Comparison of ENCODE assay signal across 23 mouse cellular contexts in genomic region chr13:36081591-36081990, GRCm38 (mm10). TPM values are rescaled to one million over a fixed set of nuclear protein-coding genes. Genes with fewer than 3 reads are reported as not detected.
DNase-seq lines count a peak whose midpoint lies in the region; ATAC-seq and TF ChIP-seq lines count a peak whose summit lies in the region.
"Had no signal": no experiment of that assay in that cellular context is flagged by ENCODE, and none has a peak within 500 bp of the region (broad histone marks: within the 10 kb centered on the region; RNA-seq: fewer than 3 reads in every experiment).

No protein-coding gene starts in this region.

- POLR2A ChIA-PET in Patski (lab: Charles Lee), result no interaction called here

- H3K36me3 ChIP-seq in lung, postnatal 0 days (ENCODE audit: insufficient read depth, low read length), result no peaks in the 10 kb centered on the region
- H3K36me3 ChIP-seq: embryonic facial prominence, embryonic 12.5 days; embryonic facial prominence, embryonic 15.5 days; forebrain, embryonic 10.5 days; hindbrain, embryonic 12.5 days had no signal

- H3K27ac ChIP-seq in lung, postnatal 0 days (ENCODE audit: low read length), result no peak overlapping the region
- H3K27ac ChIP-seq: embryonic facial prominence, embryonic 12.5 days; embryonic facial prominence, embryonic 15.5 days; forebrain, embryonic 10.5 days; forebrain, embryonic 13.5 days; hindbrain, embryonic 12.5 days; hindbrain, embryonic 15.5 days had no signal

- in situ Hi-C loops in Patski (cut with MboI; ENCODE audit: low pct_unique_long_range_greater_than_20kb), result no loop called here

- CTCF ChIA-PET in Patski (lab: Charles Lee), result interaction anchor here (1.0 to 1.1 kb wide), 2 partner anchors 12 to 13 kb away, joined by 3 read pairs; no protein-coding TSS in a partner anchor

- H3K27me3 ChIP-seq in lung, postnatal 0 days (replicated peaks; ENCODE audit: insufficient read depth, low read length), result no peaks in the 10 kb centered on the region
- no peaks in the 10 kb centered on the region for H3K27me3 ChIP-seq in Patski
- H3K27me3 ChIP-seq: embryonic facial prominence, embryonic 12.5 days; embryonic facial prominence, embryonic 15.5 days; forebrain, embryonic 13.5 days; hindbrain, embryonic 12.5 days; hindbrain, embryonic 15.5 days had no signal

- peak; percentile 24 for DNase-seq in lung, postnatal 25 days (ENCODE audit: low spot score)
- no peak for DNase-seq in lung, postnatal 0 days (ENCODE audit: low spot score)
- peak; percentile 12 for DNase-seq in Muller cell, postnatal 12 days (ENCODE audit: inconsistent ontology term)
- DNase-seq in Patski (ENCODE audit: low read depth, low spot score), result peak; percentile 41
- DNase-seq in MN1 (ENCODE audit: low spot score), result no peak
- DNase-seq in neural tube, embryonic 10.5 days (ENCODE audit: extremely low spot score, low spot score), result no peak
- DNase-seq: cerebellum, adult 11 months; cerebellum, adult 2 months; cerebellum, adult 9-11 months; cerebellum, postnatal 25 days; gastrocnemius, postnatal 10 days; gastrocnemius, postnatal 36 days; heart, adult 11 months had no signal

- no peak for ATAC-seq in lung, postnatal 0 days
- ATAC-seq in Patski, result peak; percentile 83
- ATAC-seq: forebrain, embryonic 13.5 days; forebrain, embryonic 16.5 days; intestine, postnatal 0 days had no signal

- no peaks in the 10 kb centered on the region for H3K4me1 ChIP-seq in lung, postnatal 0 days (ENCODE audit: insufficient read depth, low read depth, low read length)
- H3K4me1 ChIP-seq: embryonic facial prominence, embryonic 12.5 days; embryonic facial prominence, embryonic 15.5 days; forebrain, embryonic 10.5 days; forebrain, embryonic 13.5 days; hindbrain, embryonic 12.5 days; hindbrain, embryonic 15.5 days had no signal

- no peak overlapping the region for H3K4me3 ChIP-seq in lung, postnatal 0 days (ENCODE audit: low read depth, low read length)
- H3K4me3 ChIP-seq: embryonic facial prominence, embryonic 12.5 days; embryonic facial prominence, embryonic 15.5 days; erythroblast, embryonic 14.5 days; forebrain, embryonic 10.5 days; forebrain, embryonic 13.5 days; hindbrain, embryonic 12.5 days; hindbrain, embryonic 15.5 days had no signal

- no peak for TF ChIP-seq EP300 in lung, postnatal 0 days (IDR thresholded peaks at IDR 0.05)

- no peaks in the 10 kb centered on the region for H3K9me3 ChIP-seq in lung, postnatal 0 days (ENCODE audit: low read length)
- H3K9me3 ChIP-seq: embryonic facial prominence, embryonic 12.5 days; embryonic facial prominence, embryonic 15.5 days; forebrain, embryonic 10.5 days; forebrain, embryonic 13.5 days; hindbrain, embryonic 12.5 days; hindbrain, embryonic 15.5 days had no signal

- no peak overlapping the region for H3K4me2 ChIP-seq in lung, postnatal 0 days (replicated peaks; ENCODE audit: low read depth, low read length)
- H3K4me2 ChIP-seq: embryonic facial prominence, embryonic 12.5 days; embryonic facial prominence, embryonic 15.5 days; forebrain, embryonic 13.5 days; heart, embryonic 11.5 days; hindbrain, embryonic 12.5 days; hindbrain, embryonic 15.5 days had no signal

- WGBS in lung, postnatal 0 days, result 90% methylated on average over 3 of the region's 3 CpGs

- TF ChIP-seq CTCF in lung, postnatal 0 days (IDR thresholded peaks at IDR 0.05), result no peak
- TF ChIP-seq CTCF in Patski (IDR thresholded peaks at IDR 0.05), result no peak

- no peak overlapping the region for H3K9ac ChIP-seq in lung, postnatal 0 days (replicated peaks; ENCODE audit: low read depth)
- H3K9ac ChIP-seq: embryonic facial prominence, embryonic 12.5 days; embryonic facial prominence, embryonic 15.5 days; forebrain, embryonic 13.5 days; hindbrain, embryonic 12.5 days; hindbrain, embryonic 15.5 days had no signal

RNA-seq across cellular contexts. Expression of gene Fars2, which starts 35.6 kb away (rescaled TPM):
- polyA plus RNA-seq in lung, postnatal 0 days (2015; fragmentation: Nextera tagmentation; extraction: Ambion mirVana), result 32.9 and 33.2 TPM in 2 replicates
- polyA plus RNA-seq in Patski (2021), result 31.4 TPM

RNA-seq across cellular contexts. Expression of gene Lyrm4, which starts 35.7 kb away (rescaled TPM):
- polyA plus RNA-seq in lung, postnatal 0 days (2015; fragmentation: Nextera tagmentation; extraction: Ambion mirVana), result 23.5 and 26.7 TPM in 2 replicates
- 13.1 TPM for polyA plus RNA-seq in Patski (2021)

Comparison
In these comparisons a context has a peak if more than half of its experiments do, and no peak if none do; other contexts are left out.
1. DNase-seq: peak in lung, postnatal 25 days (single experiment), Muller cell, postnatal 12 days (single experiment) and Patski (single experiment); none in lung, postnatal 0 days (single experiment), MN1 (single experiment) and neural tube, embryonic 10.5 days (single experiment).